Comparison of ENCODE assay signal across 27 mouse cellular contexts in genomic region chr17:65190839-65191591, GRCm38 (mm10).
DNase-seq lines count a peak whose midpoint lies in the region; ATAC-seq and TF ChIP-seq lines count a peak whose summit lies in the region.
"Had no signal": no experiment of that assay in that cellular context is flagged by ENCODE, and none has a peak within 500 bp of the region (broad histone marks: within the 10 kb centered on the region; RNA-seq: fewer than 3 reads in every experiment).

No protein-coding gene starts in this region.

- ATAC-seq in heart, embryonic 13.5 days (ENCODE audit: extremely low read depth, insufficient number of reproducible peaks, low FRiP score, low TSS enrichment), result no peak
- no peak; the same call in 1 of the 2 replicates for ATAC-seq in limb, embryonic 14.5 days (ENCODE audit: low FRiP score, low read depth)
- ATAC-seq in midbrain, embryonic 11.5 days (ENCODE audit: low FRiP score), result no peak
- ATAC-seq in midbrain, embryonic 16.5 days, result no peak
- ATAC-seq: forebrain, embryonic 13.5 days; inflammation-experienced regulatory T-cells, adult 6 months; midbrain, embryonic 13.5 days had no signal

- H3K36me3 ChIP-seq in heart, embryonic 13.5 days, result no peaks in the 10 kb centered on the region
- no peaks in the 10 kb centered on the region for H3K36me3 ChIP-seq in limb, embryonic 14.5 days (ENCODE audit: control insufficient read depth, insufficient read depth, low read length)
- no peaks in the 10 kb centered on the region for H3K36me3 ChIP-seq in limb, embryonic 10.5 days
- H3K36me3 ChIP-seq in midbrain, embryonic 11.5 days (ENCODE audit: control insufficient read depth, insufficient read depth, low read length), result no peaks in the 10 kb centered on the region
- no peaks in the 10 kb centered on the region for H3K36me3 ChIP-seq in midbrain, embryonic 16.5 days (ENCODE audit: control insufficient read depth, insufficient read depth, low read length)
- H3K36me3 ChIP-seq: embryonic facial prominence, embryonic 15.5 days; heart, embryonic 10.5 days; hindbrain, embryonic 10.5 days; hindbrain, embryonic 15.5 days; midbrain, embryonic 13.5 days had no signal

- H3K27ac ChIP-seq in heart, embryonic 13.5 days (replicated peaks), result no peak overlapping the region
- no peak overlapping the region for H3K27ac ChIP-seq in limb, embryonic 14.5 days (replicated peaks; ENCODE audit: low read depth, low read length)
- no peak overlapping the region for H3K27ac ChIP-seq in limb, embryonic 10.5 days
- H3K27ac ChIP-seq in midbrain, embryonic 11.5 days (ENCODE audit: low read depth, low read length), result no peak overlapping the region
- no peak overlapping the region for H3K27ac ChIP-seq in midbrain, embryonic 16.5 days (ENCODE audit: low read length)
- H3K27ac ChIP-seq: embryonic facial prominence, embryonic 15.5 days; forebrain, embryonic 13.5 days; heart, embryonic 10.5 days; hindbrain, embryonic 10.5 days; hindbrain, embryonic 15.5 days; liver, embryonic 14.5 days; midbrain, embryonic 13.5 days had no signal

- no peak overlapping the region for H3K9ac ChIP-seq in heart, embryonic 13.5 days
- no peak overlapping the region for H3K9ac ChIP-seq in limb, embryonic 14.5 days (ENCODE audit: low read depth, low read length, severe bottlenecking)
- H3K9ac ChIP-seq in midbrain, embryonic 11.5 days (ENCODE audit: low read length), result no peak overlapping the region
- H3K9ac ChIP-seq in midbrain, embryonic 16.5 days (ENCODE audit: low read depth, low read length), result no peak overlapping the region
- H3K9ac ChIP-seq: embryonic facial prominence, embryonic 15.5 days; forebrain, embryonic 13.5 days; hindbrain, embryonic 15.5 days; liver, embryonic 14.5 days; midbrain, embryonic 13.5 days had no signal

- H3K4me1 ChIP-seq in heart, embryonic 13.5 days, result peaks cover 17% of the 10 kb centered on the region
- H3K4me1 ChIP-seq in limb, embryonic 14.5 days (ENCODE audit: control insufficient read depth, insufficient read depth, low read length), result peaks cover 10% of the 10 kb centered on the region; the same call in 1 of the 2 replicates
- H3K4me1 ChIP-seq in limb, embryonic 10.5 days, result peaks cover 9% of the 10 kb centered on the region
- no peaks in the 10 kb centered on the region for H3K4me1 ChIP-seq in midbrain, embryonic 11.5 days (ENCODE audit: control insufficient read depth, insufficient read depth, low read length)
- no peaks in the 10 kb centered on the region for H3K4me1 ChIP-seq in midbrain, embryonic 16.5 days (ENCODE audit: control insufficient read depth, insufficient read depth, low read length)

- H3K4me3 ChIP-seq in heart, embryonic 13.5 days, result no peak overlapping the region
- no peak overlapping the region for H3K4me3 ChIP-seq in limb, embryonic 14.5 days (replicated peaks; ENCODE audit: low read length)
- H3K4me3 ChIP-seq in limb, embryonic 10.5 days, result no peak overlapping the region
- no peak overlapping the region for H3K4me3 ChIP-seq in midbrain, embryonic 11.5 days (ENCODE audit: low read depth, low read length)
- H3K4me3 ChIP-seq in midbrain, embryonic 16.5 days (ENCODE audit: low read depth, low read length), result no peak overlapping the region
- H3K4me3 ChIP-seq: embryonic facial prominence, embryonic 15.5 days; forebrain, embryonic 13.5 days; heart, embryonic 10.5 days; hindbrain, embryonic 10.5 days; hindbrain, embryonic 15.5 days; midbrain, embryonic 13.5 days had no signal

- no peaks in the 10 kb centered on the region for H3K27me3 ChIP-seq in heart, embryonic 13.5 days (replicated peaks)
- H3K27me3 ChIP-seq in limb, embryonic 14.5 days (ENCODE audit: control insufficient read depth, insufficient read depth, low read length), result no peaks in the 10 kb centered on the region
- H3K27me3 ChIP-seq in limb, embryonic 10.5 days (ENCODE audit: low read depth, poor library complexity, severe bottlenecking), result no peaks in the 10 kb centered on the region
- H3K27me3 ChIP-seq in midbrain, embryonic 11.5 days (ENCODE audit: control insufficient read depth, insufficient read depth, low read length), result no peaks in the 10 kb centered on the region
- H3K27me3 ChIP-seq in midbrain, embryonic 16.5 days (ENCODE audit: control insufficient read depth, insufficient read depth, low read depth, low read length), result no peaks in the 10 kb centered on the region
- H3K27me3 ChIP-seq: embryonic facial prominence, embryonic 15.5 days; forebrain, embryonic 13.5 days; hindbrain, embryonic 15.5 days; midbrain, embryonic 13.5 days had no signal

- DNase-seq in heart, postnatal 4 days, result no peak
- peak; percentile 31 for DNase-seq in limb, embryonic 14.5 days (ENCODE audit: low spot score)
- DNase-seq in limb, embryonic 10.5 days (ENCODE audit: low spot score), result no peak
- peak; percentile 64 for DNase-seq in midbrain, embryonic 11.5 days (ENCODE audit: low spot score, missing footprints)
- DNase-seq in layer of hippocampus, postnatal 25 days (ENCODE audit: extremely low spot score in 1 of 2, low spot score in 1 of 2), result no peak
- DNase-seq: adrenal gland, postnatal 36 days; cerebellum, adult 18-20 months; cerebellum, postnatal 10 days; gastrocnemius, postnatal 25 days; heart, adult 11 months; kidney, adult 2 months; layer of hippocampus, postnatal 36 days; left cerebral cortex, postnatal 4 days; liver; lung, postnatal 10 days; thymus, adult 2 months; thymus, postnatal 36 days had no signal

- TF ChIP-seq POLR2A in limb, embryonic 14.5 days (IDR thresholded peaks at IDR 0.05; ENCODE audit: borderline replicate concordance, extremely low read depth, insufficient read depth, insufficient read length), result no peak

- 64% methylated on average over 12 of the region's 12 CpGs for WGBS in heart, embryonic 13.5 days
- WGBS in limb, embryonic 14.5 days, result 48% methylated on average over 12 of the region's 12 CpGs
- WGBS in limb, embryonic 10.5 days, result 43% methylated on average over 12 of the region's 12 CpGs
- 86% methylated on average over 12 of the region's 12 CpGs for WGBS in midbrain, embryonic 11.5 days
- 85% methylated on average over 12 of the region's 12 CpGs for WGBS in midbrain, embryonic 16.5 days

- peak overlapping the region; percentile 29 for H3K4me2 ChIP-seq in heart, embryonic 13.5 days
- no peak overlapping the region for H3K4me2 ChIP-seq in limb, embryonic 14.5 days (replicated peaks; ENCODE audit: low read depth, low read length, severe bottlenecking)
- H3K4me2 ChIP-seq in midbrain, embryonic 11.5 days, result no peak overlapping the region
- H3K4me2 ChIP-seq in midbrain, embryonic 16.5 days (ENCODE audit: low read length), result no peak overlapping the region
- H3K4me2 ChIP-seq: embryonic facial prominence, embryonic 15.5 days; forebrain, embryonic 13.5 days; hindbrain, embryonic 15.5 days; midbrain, embryonic 13.5 days had no signal

- H3K9me3 ChIP-seq in heart, embryonic 13.5 days, result no peaks in the 10 kb centered on the region
- no peaks in the 10 kb centered on the region for H3K9me3 ChIP-seq in limb, embryonic 14.5 days (ENCODE audit: control insufficient read depth, low read length)
- no peaks in the 10 kb centered on the region for H3K9me3 ChIP-seq in limb, embryonic 10.5 days (replicated peaks)
- no peaks in the 10 kb centered on the region for H3K9me3 ChIP-seq in midbrain, embryonic 11.5 days (ENCODE audit: control insufficient read depth, low read length)
- no peaks in the 10 kb centered on the region for H3K9me3 ChIP-seq in midbrain, embryonic 16.5 days (replicated peaks; ENCODE audit: control insufficient read depth, low read length, poor library complexity, severe bottlenecking)
- H3K9me3 ChIP-seq: embryonic facial prominence, embryonic 15.5 days; forebrain, embryonic 13.5 days; heart, embryonic 10.5 days; hindbrain, embryonic 10.5 days; hindbrain, embryonic 15.5 days; midbrain, embryonic 13.5 days had no signal

Comparison
In these comparisons a context has a peak if more than half of its experiments do, and no peak if none do; other contexts are left out.
1. DNase-seq: peak in limb, embryonic 14.5 days (single experiment) and midbrain, embryonic 11.5 days (single experiment); none in heart, postnatal 4 days (single experiment), limb, embryonic 10.5 days (single experiment) and layer of hippocampus, postnatal 25 days (0 of 2).